Mouse (Mus musculus): ENCODE results near the gene Fgf12.
A peak's percentile ranks its signal among the peaks of the same experiment; 100 is the strongest.

Gene Fgf12

GRCm38 (mm10) chr16:28752638-28753118 lies at the start of gene Fgf12:
Fgf12 (minus strand) TSS chr16:28753068.
- DNase-seq (ENCODE audit: low spot score), result peak; percentile 9

GRCm38 (mm10) chr16:28793115-28793514 lies 40.2 kb upstream of the Fgf12 start:
- DNase-seq (ENCODE audit: low spot score), result peak; percentile 9

DNA sequence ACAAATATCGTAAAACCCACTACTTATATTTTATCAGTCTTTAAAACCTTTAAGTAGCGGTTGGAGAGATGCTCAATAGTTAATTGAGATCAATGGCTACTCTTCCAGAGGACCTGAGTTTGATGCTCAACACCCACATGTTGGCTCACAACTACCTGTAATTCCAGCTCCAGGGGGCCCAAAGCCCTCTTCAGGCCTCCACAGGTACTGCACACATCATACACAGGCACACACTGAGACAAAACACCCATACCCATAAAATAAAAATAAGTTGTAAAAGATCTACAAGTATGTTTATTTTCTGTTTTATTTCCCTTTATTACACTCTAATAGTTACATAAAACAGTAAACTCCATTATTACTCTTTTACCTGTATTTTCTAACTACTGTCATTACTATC lies 17.4 kb upstream of the Fgf12 start:
- no peak for DNase-seq (ENCODE audit: low spot score)

GRCm38 (mm10) chr16:28761417-28761976 lies 8.6 kb upstream of the Fgf12 start:
- no peak for DNase-seq (ENCODE audit: low spot score)

DNA sequence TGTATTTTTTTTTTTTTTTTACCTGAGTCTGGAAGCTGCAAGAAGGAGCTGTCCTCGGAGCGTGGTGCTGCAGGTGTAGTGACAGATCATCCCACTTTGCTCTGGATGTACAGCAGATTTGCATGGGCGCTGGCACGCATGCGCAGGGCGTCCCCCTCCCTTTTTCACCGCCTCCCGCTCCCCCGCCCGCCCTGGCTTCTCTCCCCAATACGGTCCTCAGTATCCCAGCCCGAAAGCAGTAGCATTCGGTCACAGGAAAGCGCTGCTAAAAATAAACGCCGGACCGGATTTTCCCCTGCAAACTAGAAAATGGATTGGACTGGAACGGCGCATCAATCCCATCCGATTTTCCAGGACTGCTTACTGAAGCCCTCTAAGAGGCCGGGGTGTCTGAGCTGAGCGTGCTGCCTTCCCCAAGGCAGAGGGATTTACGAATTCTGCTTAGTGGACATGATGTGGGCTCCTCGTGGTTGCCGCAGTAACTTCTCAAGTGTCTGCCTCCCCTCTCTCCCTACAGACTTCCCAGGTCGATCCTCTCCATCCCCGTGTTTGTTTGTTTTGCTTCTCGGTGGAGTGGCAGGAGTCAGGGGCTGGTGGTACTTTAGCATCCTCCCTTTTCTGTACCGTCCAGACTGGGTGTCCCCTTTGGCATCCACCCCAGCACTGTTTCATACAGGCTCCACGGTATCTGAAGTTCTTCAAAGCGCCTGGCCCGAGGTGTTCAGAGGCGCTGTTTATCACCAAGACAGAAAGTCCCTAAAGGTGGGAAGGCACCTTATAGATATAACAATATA lies 453 bp upstream of the Fgf12 start:
- DNase-seq (ENCODE audit: low spot score), result peak; percentile 72

DNA sequence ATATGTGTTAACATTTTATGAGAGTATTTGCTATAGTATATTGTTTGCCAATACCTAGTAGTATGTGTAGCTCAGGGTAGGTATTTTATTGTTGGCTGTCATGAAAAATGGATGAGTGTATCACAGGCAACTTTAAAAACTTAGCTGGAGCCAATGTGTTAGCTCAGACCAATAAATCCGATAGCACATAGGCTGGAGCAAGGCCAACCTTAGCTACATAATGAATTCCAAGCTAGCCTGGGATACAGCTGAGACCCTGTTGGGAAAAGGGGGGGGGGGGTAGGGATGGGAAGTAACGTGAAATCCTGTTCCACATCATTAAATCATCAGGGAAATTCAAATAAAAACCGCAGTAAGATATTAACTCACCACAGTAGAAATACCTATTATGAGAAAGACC lies 18.4 kb downstream of the Fgf12 start:
- no peak for DNase-seq (ENCODE audit: low spot score)

DNA sequence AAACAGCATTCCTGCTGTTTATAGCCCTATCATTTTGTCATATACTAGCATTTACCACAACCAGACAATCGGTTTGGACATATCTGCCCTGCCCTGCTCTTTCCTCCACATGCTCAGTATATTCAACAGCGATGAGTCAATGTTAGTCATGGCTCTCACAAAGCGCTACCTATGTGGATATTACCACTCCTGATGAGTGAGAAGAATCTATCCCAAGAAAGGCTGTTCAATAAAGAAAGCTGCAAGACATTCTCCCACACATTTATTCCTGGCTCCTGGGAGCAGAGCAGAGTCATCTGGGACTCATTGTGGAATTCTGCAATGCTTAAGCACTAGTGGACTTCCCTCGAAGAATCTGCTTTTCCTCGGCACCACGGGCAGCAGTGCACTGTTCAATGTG lies 26.1 kb downstream of the Fgf12 start:
- no peak for DNase-seq (ENCODE audit: low spot score)

- no peak for DNase-seq (ENCODE audit: low spot score)
Measured at GRCm38 (mm10) chr16:28706623-28707022, 46.2 kb downstream of the Fgf12 start.

DNA sequence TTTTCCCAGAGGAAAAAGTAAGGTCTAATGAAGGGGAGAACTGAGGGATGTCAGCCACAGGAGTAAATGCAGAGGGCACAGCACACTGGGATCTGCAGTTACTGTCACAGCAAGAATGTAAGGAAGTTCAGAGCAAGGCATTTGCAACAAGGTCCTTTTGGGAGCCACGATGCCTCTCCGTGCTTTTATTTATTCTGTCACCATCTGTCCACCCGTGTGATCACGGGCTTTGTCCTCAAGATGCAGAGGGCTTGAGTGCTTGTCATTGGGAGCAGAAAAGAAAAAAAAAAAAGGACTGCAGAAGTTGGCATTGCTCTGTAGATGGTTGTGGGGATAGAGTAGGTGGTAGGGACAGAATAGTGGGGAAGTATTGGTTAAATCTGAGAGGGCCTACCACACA lies 52.5 kb downstream of the Fgf12 start:
- no peak for DNase-seq (ENCODE audit: low spot score)

DNA sequence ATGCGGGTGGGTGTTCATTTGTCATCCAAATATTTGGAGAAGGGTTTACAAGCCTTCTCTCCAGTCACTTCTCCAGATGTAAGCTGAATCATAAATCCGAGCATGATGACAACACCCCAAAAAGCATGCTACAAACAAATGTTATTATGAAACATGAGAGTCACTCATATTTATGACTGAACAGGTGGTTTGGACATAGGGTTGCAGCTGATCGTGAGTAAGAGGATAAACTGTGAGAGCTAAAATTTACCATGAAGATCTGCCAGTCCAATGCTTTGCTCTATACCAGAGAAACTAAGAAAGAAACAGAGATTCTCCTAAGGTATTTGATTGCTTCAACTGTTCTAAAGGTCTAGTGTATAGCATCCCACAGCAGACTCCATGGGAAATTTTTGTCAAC lies 56.0 kb downstream of the Fgf12 start:
- DNase-seq (ENCODE audit: low spot score), result no peak

DNA sequence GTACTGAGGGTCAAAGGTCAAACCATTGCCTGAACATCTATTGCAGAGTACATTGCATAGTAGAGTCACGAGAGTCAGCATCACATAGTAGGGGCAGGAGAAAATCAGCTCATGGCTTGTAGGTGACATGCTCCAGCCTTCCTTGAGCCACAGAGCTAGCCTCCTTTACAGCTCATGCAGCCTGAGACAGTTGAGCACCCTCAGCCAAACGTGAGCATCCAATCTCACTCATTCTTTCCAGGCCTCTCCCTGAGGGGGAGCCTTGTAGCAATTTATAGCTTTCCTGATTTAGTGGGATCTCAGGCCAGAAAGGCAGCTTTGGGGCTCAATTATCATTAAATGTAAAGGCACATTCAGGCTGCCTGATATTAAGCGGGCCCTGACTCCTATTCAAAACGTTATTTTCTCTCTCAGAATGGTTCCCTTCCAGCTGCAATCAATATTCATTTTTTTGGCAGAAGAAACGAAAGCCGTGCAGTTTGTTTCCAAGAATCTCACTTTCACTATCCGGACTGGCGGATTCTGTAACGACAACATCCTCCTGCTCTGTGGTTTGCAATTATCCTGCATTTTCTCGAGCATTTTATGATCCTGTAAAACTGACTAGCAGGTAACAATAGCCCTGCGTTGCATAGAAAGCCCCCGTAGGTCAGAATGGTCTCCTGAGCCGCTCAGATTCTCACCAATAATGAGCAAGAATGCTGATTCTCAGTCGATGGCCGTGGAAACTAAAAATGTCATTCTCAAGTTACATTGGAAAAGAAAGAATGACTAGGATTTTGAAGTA lies 58.6 kb downstream of the Fgf12 start:
- no peak for DNase-seq (ENCODE audit: low spot score)

DNA sequence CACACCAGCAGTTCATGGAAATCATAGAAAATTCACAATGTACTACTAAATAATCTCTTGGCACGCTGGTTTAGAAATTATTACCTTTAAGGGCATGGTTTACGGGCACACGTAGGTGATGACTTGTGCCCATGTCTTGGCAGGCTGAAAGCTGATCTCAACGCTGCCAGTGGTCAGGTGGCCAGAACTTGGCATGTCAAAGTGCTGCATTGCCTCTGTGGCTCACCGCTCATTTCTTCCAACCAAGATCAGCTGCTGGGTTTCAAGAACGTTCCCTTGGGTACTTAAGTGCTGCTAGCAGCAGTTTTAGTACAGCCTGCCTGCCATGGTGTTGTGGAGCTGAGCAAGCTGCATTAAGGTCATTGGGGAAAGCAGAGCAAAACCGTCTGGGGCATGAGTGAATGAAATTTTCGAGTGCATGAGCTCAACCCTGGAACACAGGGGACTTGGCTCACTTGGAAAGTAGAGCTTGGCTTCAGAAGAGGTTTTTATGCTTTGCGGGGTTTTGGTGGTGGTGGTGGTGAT lies 63.9 kb downstream of the Fgf12 start:
- no peak for DNase-seq (ENCODE audit: low spot score)

- no peak for DNase-seq (ENCODE audit: low spot score)
Measured at GRCm38 (mm10) chr16:28681625-28682024, 71.2 kb downstream of the Fgf12 start.

GRCm38 (mm10) chr16:28668815-28669347 lies 84.0 kb downstream of the Fgf12 start:
- no peak for DNase-seq (ENCODE audit: low spot score)

DNA sequence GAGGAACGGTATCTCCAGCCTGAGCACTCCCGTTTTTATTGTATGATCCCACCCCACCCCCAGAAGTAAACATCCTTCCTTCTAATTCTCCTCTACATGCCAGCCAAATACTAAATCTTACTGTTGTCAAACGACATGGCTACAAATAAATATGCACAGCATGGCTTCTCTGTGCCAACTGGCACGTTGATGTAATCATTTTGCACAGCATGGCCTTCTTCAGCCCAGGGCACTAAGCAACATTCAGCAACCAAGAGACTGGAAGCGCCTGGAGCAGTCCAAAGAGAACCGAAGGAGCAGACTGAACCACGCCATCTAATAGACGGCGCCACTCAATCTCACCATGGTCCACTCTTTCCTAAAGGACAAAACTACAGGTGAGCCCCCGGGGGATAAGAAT lies 100.2 kb downstream of the Fgf12 start:
- no peak for DNase-seq (ENCODE audit: low spot score)

GRCm38 (mm10) chr16:28650589-28650988 lies 102.3 kb downstream of the Fgf12 start:
- DNase-seq (ENCODE audit: low spot score), result no peak

- DNase-seq (ENCODE audit: low spot score), result no peak
Measured at GRCm38 (mm10) chr16:28645030-28645429, 107.8 kb downstream of the Fgf12 start.

DNA sequence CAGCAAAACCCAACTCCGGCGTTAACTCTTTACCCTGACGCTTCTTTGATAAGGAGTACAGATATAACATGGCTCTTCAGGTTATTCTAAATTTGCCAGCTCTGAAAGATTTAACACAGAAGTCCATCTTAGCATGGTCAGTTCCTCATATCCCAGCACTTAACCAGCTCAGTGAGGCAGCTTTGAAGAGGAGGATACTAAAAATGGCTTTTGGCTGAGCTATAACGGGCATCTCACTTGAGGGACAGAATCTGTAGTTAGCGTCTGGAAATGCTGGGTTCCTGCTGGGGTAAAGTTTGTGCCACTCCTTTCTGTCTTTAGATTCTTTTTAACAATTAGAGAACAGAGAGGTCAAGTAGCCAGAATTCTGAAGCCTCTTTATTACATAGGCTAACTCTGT lies 121.1 kb downstream of the Fgf12 start:
- DNase-seq (ENCODE audit: low spot score), result no peak

GRCm38 (mm10) chr16:28630771-28631484 lies 121.9 kb downstream of the Fgf12 start:
- no peak for DNase-seq (ENCODE audit: low spot score)

DNA sequence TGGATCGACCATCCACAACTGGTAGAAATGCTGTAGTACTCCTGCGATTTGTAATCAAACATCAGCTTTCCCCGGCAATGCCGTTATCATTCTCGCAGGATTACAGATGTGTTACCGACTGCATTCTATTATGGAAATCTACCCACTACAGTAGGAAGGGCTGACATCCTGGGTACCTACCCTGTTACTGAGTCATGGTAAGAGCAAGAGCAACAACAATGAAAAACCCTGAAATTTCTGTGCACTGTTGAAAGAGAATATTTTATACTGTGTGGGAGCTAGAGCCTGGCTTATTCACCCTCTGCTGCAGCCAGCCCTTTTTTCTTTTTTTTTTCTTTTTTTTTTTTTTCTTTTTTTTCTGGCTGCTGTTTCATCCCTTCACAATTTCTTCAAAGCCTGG lies 126.6 kb downstream of the Fgf12 start:
- DNase-seq (ENCODE audit: low spot score), result no peak

- DNase-seq (ENCODE audit: low spot score), result no peak
Measured at GRCm38 (mm10) chr16:28625689-28626088, 127.2 kb downstream of the Fgf12 start.

- no peak for DNase-seq (ENCODE audit: low spot score)
Measured at GRCm38 (mm10) chr16:28614412-28614811, 138.5 kb downstream of the Fgf12 start.

All from MN1 (cell line).